Mouse (Mus musculus): ENCODE measurements at regions not wholly inside any gene's neighbourhood (a gene's known extent, or its start where the extent isn't known, plus 50 kb on each side); places are given as distances from the start of the nearest gene placed in this dataset.

GRCm38 (mm10) chr1:186204151-186204550, 87.0 kb upstream of the Lyplal1 start:
- Histone ChIP-seq H3K27ac (no peak overlapping the region), H3K4me1 (no peaks in the 10 kb centered on the region), H3K27me3 (no peaks in the 10 kb centered on the region), H3K4me2 (no peak overlapping the region), H3K9ac (no peak overlapping the region), H3K36me3 (no peaks in the 10 kb centered on the region), H3K9me3 (no peaks in the 10 kb centered on the region), H3K4me3 (no peak overlapping the region)
- ATAC-seq (ENCODE audit: insufficient number of reproducible peaks, low FRiP score, low TSS enrichment, low read depth): no peak
- 93% methylated on average over 1 of the region's 1 CpGs for WGBS

GRCm38 (mm10) chr1:186202536-186202935, 85.4 kb upstream of the Lyplal1 start:
- Histone ChIP-seq H3K4me1 (no peaks in the 10 kb centered on the region), H3K36me3 (no peaks in the 10 kb centered on the region), H3K9ac (no peak overlapping the region), H3K4me3 (no peak overlapping the region), H3K27me3 (no peaks in the 10 kb centered on the region), H3K9me3 (no peaks in the 10 kb centered on the region), H3K27ac (no peak overlapping the region), H3K4me2 (no peak overlapping the region)
- no peak for ATAC-seq (ENCODE audit: insufficient number of reproducible peaks, low FRiP score, low TSS enrichment, low read depth)

- H3K27me3 ChIP-seq: no peaks in the 10 kb centered on the region
- H3K9ac ChIP-seq: no peak overlapping the region
- WGBS: 77% methylated on average over 1 of the region's 1 CpGs
- no peaks in the 10 kb centered on the region for H3K9me3 ChIP-seq
- no peak overlapping the region for H3K4me3 ChIP-seq
- no peak overlapping the region for H3K27ac ChIP-seq
- no peaks in the 10 kb centered on the region for H3K36me3 ChIP-seq
- H3K4me1 ChIP-seq: no peaks in the 10 kb centered on the region
- no peak overlapping the region for H3K4me2 ChIP-seq
- ATAC-seq (ENCODE audit: insufficient number of reproducible peaks, low FRiP score, low TSS enrichment, low read depth): no peak
These were observed 81.3 kb upstream of the Lyplal1 start for GRCm38 (mm10) chr1:186198391-186198790.

GRCm38 (mm10) chr1:186197057-186197456, 79.9 kb upstream of the Lyplal1 start:
- Histone ChIP-seq H3K36me3 (no peaks in the 10 kb centered on the region), H3K9ac (no peak overlapping the region), H3K4me3 (no peak overlapping the region), H3K9me3 (no peaks in the 10 kb centered on the region), H3K27me3 (no peaks in the 10 kb centered on the region), H3K27ac (no peak overlapping the region), H3K4me2 (no peak overlapping the region), H3K4me1 (no peaks in the 10 kb centered on the region)
- no peak for ATAC-seq (ENCODE audit: insufficient number of reproducible peaks, low FRiP score, low TSS enrichment, low read depth)
- 81% methylated on average over 2 of the region's 2 CpGs for WGBS

- H3K4me1 ChIP-seq: peaks cover 10% of the 10 kb centered on the region; the same call in 1 of the 2 replicates
- H3K9me3 ChIP-seq: no peaks in the 10 kb centered on the region
- peak overlapping the region; percentile 71 for H3K27ac ChIP-seq
- no peaks in the 10 kb centered on the region for H3K27me3 ChIP-seq
- ATAC-seq (ENCODE audit: insufficient number of reproducible peaks, low FRiP score, low TSS enrichment, low read depth): no peak
- WGBS: 47% methylated on average over 11 of the region's 11 CpGs
- H3K9ac ChIP-seq: no peak overlapping the region
- H3K4me3 ChIP-seq: no peak overlapping the region
- H3K36me3 ChIP-seq: no peaks in the 10 kb centered on the region
- no peak overlapping the region for H3K4me2 ChIP-seq
These were observed 72.3 kb upstream of the Lyplal1 start for GRCm38 (mm10) chr1:186189390-186189789.

- Histone ChIP-seq H3K9ac (no peak overlapping the region), H3K9me3 (no peaks in the 10 kb centered on the region), H3K4me3 (no peak overlapping the region), H3K4me2 (no peak overlapping the region), H3K27me3 (no peaks in the 10 kb centered on the region), H3K4me1 (peaks cover 23% of the 10 kb centered on the region), H3K27ac (no peak overlapping the region), H3K36me3 (no peaks in the 10 kb centered on the region)
- no peak for ATAC-seq (ENCODE audit: insufficient number of reproducible peaks, low FRiP score, low TSS enrichment, low read depth)
- WGBS: 90% methylated on average over 5 of the region's 5 CpGs
These were observed 70.3 kb upstream of the Lyplal1 start for GRCm38 (mm10) chr1:186187372-186187771.

- H3K27ac ChIP-seq: no peak overlapping the region
- H3K36me3 ChIP-seq: no peaks in the 10 kb centered on the region
- H3K9me3 ChIP-seq: no peaks in the 10 kb centered on the region
- H3K4me2 ChIP-seq: peak overlapping the region; percentile 41
- WGBS: 54% methylated on average over 8 of the region's 8 CpGs
- H3K27me3 ChIP-seq: no peaks in the 10 kb centered on the region
- H3K4me1 ChIP-seq: peaks cover 16% of the 10 kb centered on the region
- H3K4me3 ChIP-seq: peak overlapping the region; percentile 12; the same call in 1 of the 2 replicates
- no peak overlapping the region for H3K9ac ChIP-seq
- ATAC-seq (ENCODE audit: insufficient number of reproducible peaks, low FRiP score, low TSS enrichment, low read depth): no peak
These were observed 66.1 kb upstream of the Lyplal1 start for GRCm38 (mm10) chr1:186183204-186183651.

- Histone ChIP-seq H3K9me3 (no peaks in the 10 kb centered on the region), H3K27ac (no peak overlapping the region), H3K4me2 (peak overlapping the region; percentile 41), H3K27me3 (no peaks in the 10 kb centered on the region), H3K9ac (no peak overlapping the region), H3K4me1 (peaks cover 16% of the 10 kb centered on the region), H3K4me3 (peak overlapping the region; percentile 12), H3K36me3 (no peaks in the 10 kb centered on the region)
- WGBS: 18% methylated on average over 23 of the region's 23 CpGs
- no peak for ATAC-seq (ENCODE audit: insufficient number of reproducible peaks, low FRiP score, low TSS enrichment, low read depth)
These were observed 65.5 kb upstream of the Lyplal1 start for GRCm38 (mm10) chr1:186182498-186183203.

- no peak overlapping the region for H3K9ac ChIP-seq
- no peak for ATAC-seq (ENCODE audit: insufficient number of reproducible peaks, low FRiP score, low TSS enrichment, low read depth)
- H3K27ac ChIP-seq: no peak overlapping the region
- 33% methylated on average over 3 of the region's 3 CpGs for WGBS
- no peaks in the 10 kb centered on the region for H3K27me3 ChIP-seq
- H3K4me2 ChIP-seq: no peak overlapping the region
- no peak overlapping the region for H3K4me3 ChIP-seq
- H3K4me1 ChIP-seq: 0 out of 2 replicates have a peak, but pooled peaks cover 3% of the 10 kb centered on the region
- H3K9me3 ChIP-seq: no peaks in the 10 kb centered on the region
- H3K36me3 ChIP-seq: no peaks in the 10 kb centered on the region
These were observed 59.9 kb upstream of the Lyplal1 start for GRCm38 (mm10) chr1:186177019-186177418.

GRCm38 (mm10) chr1:186173472-186174014, 56.4 kb upstream of the Lyplal1 start:
- Histone ChIP-seq H3K9me3 (no peaks in the 10 kb centered on the region), H3K4me1 (0 out of 2 replicates have a peak, but pooled peaks cover 5% of the 10 kb centered on the region), H3K36me3 (no peaks in the 10 kb centered on the region), H3K27ac (no peak overlapping the region), H3K27me3 (no peaks in the 10 kb centered on the region), H3K4me2 (no peak overlapping the region), H3K4me3 (no peak overlapping the region), H3K9ac (no peak overlapping the region)
- ATAC-seq (ENCODE audit: insufficient number of reproducible peaks, low FRiP score, low TSS enrichment, low read depth): no peak
- WGBS: 42% methylated on average over 8 of the region's 8 CpGs

GRCm38 (mm10) chr1:186171691-186172090, 54.6 kb upstream of the Lyplal1 start:
- Histone ChIP-seq H3K9me3 (no peaks in the 10 kb centered on the region), H3K4me2 (no peak overlapping the region), H3K9ac (no peak overlapping the region), H3K4me1 (0 out of 2 replicates have a peak, but pooled peaks cover 5% of the 10 kb centered on the region), H3K27me3 (no peaks in the 10 kb centered on the region), H3K27ac (no peak overlapping the region), H3K36me3 (no peaks in the 10 kb centered on the region), H3K4me3 (no peak overlapping the region)
- ATAC-seq (ENCODE audit: insufficient number of reproducible peaks, low FRiP score, low TSS enrichment, low read depth): no peak
- 86% methylated on average over 6 of the region's 6 CpGs for WGBS
